Mouse (Mus musculus) brain, embryonic 14.5 days (tissue): ENCODE measurements around the gene Kcnk16.

ENCODE experiments used
- CTCF ChIP-seq: fragments of 200-500 bp; IDR thresholded peaks from 2 replicates; pipeline ENCODE4 v1.5.1; 2012; ENCODE audit warnings: inconsistent platforms, mild to moderate bottlenecking, moderate library complexity, borderline replicate concordance; ENCODE audit not compliant: insufficient read depth, insufficient read length; ENCODE audit errors: extremely low read depth
- POLR2A ChIP-seq: fragments of 200-500 bp; IDR thresholded peaks from 2 replicates; pipeline ENCODE4 v1.6.1; 2012; ENCODE audit warnings: mild to moderate bottlenecking, inconsistent platforms, borderline replicate concordance; ENCODE audit not compliant: poor library complexity, insufficient read depth, insufficient read length, severe bottlenecking; ENCODE audit errors: extremely low read depth

DNA sequence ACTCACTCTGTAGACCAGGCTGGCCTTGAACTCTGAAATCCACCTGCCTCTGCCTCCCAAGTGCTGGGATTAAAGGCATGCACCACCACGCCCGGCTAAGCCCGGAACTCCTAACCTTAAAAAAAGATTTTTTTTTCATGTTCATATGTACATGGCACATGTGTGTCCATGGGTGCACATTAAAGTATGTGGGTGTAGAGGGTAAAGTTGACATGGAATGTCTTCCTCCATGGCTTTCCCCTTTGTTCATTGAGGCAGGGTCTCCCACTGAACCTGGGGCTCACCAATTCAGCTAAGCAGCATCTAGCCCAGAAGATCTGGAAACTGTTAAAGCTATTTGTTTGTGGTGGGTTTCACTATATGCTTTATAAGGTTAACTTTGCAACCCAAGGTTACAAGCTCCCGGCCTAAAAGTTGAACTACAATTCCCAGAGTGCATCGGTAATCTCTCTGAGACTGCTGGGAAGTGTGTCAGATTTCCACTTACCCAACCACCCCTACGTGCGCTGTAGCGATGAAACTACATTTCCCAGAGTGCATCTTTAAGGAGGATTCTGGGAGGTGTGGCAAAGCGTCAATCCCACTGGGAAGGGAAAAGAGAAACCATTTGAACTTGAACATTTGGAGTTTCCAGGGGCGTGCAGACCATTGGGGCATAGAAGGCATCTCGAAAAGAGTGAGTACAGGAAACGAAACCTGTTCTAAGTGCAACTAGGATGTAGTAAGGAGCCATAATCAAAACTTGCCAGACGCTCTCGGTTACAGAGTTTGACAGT, 25.3 kb upstream of the Kcnk16 start, which contains the start of gene Nudt13:
- no peak for TF ChIP-seq POLR2A
- no peak for TF ChIP-seq CTCF
